Mouse (Mus musculus) CD4-positive, CD25-positive, alpha-beta regulatory T cell, adult 4 months (primary cell): ENCODE results near the gene Rps16. TPM values are rescaled to one million over a fixed set of nuclear protein-coding genes. Genes with fewer than 3 reads are reported as not detected.
"Not testable (repeated sequence)": the region's sequence is repeated elsewhere in the genome, so short reads cannot be mapped to it uniquely, and the experiment has no call there.

Source experiments
- ATAC-seq: one replicate; pipeline ENCODE4 v1.8.0; 2017
- polyA plus RNA-seq, 2 experiments: library from polyadenylated mRNA; unstranded; fragments of 100-300 nt; shearing (Covaris generic); gene quantifications; one replicate each; pipeline ENCODE4 v1.2.1; 2017

Gene Rps16
- polyA plus RNA-seq, 2 experiments from 2014 or later = 1,259 to 1,457 TPM

DNA sequence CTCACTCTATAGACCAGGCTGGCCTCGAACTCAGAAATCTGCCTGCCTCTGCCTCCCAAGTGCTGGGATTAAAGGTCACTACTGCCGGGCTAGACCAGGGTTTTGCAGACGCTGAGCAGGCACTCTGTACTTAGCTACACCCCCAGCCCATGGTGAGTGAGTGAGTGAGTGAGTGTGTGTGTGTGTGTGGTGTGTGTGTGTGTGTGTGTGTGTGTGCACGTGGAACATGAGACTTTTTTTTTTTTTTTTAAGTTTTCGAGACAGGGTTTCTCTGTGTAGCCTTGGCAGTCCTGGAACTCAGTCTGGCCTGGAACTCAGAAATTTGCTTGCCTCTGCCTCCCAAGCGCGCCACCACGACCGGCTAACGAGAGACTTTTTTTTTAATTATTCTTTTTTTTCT is 24.2 kb downstream of the Rps16 start:
- no peak for ATAC-seq

DNA sequence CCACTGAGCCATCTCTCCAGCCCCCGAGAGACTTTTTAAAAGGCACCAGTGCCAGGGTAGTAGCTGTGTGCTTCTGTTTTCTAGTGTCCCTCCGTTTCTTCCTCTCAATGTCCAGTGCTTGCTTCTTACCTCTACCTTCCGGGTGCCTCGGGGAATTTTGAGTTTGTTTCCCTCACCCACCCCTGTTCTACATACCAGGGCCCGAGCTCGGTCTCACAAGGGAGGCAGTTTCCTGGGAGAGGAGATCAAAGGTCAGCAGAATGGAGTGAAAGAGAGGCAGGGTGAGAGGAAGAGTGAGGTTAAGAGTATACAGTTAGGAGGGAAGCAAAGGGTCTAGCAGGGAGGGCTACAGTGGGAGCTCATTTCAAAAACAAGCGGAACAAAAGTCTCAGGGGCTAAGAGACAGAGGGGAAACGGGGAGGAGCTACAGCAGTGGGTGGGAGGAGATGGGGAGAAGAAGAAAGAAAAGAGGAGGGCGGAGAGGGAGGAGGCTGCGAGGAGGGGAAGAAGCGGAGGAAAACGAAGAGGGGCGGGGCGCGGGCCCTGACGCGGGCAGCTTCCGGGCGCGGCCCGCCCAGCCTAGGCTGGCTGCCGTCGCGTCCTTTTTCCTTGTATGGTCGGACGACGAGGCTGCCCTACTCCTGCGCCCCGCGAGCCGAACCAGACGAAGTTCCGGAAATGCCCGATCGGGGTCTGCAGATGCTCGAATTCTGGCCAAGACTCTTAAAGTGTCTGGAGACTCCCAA is 24.9 kb downstream of the Rps16 start:
- peak; percentile 40 for ATAC-seq

DNA sequence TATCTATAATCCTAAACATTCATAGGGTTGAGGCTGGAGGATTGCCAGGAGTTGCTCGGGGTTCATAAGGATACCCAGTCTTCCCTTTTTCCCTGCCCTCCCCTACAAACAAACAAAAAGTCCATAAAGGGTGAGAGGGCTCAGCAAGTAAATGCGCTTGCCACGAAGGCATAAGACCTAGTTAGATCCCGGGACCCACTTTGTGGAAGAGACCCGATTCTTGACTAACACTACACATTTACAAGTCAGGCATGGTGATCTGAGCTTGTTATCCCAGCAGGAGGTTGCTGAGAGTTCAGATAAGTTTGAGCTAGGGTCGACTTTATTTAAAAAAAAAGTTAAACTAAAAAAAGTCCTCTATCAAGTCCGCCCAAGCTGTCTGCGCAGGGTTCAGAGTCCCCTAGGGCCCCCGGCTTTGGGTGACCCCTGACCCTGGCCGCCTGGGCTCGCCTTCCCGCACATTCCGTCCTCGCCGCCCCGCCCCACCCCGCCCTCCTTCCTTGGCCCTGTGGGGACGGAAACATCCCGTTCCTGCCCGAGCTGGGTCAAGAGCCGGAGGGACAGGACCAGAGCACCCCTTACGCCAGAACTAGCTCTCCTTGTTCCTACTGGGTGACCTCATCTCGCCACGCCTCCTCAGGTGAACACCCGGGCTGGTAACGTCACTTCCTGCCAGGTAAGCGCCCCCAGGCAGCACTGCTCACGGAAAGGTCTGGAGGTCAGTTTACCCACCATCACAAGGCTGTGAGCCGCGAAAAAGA is 25.7 kb downstream of the Rps16 start:
- peak; percentile 6 for ATAC-seq

DNA sequence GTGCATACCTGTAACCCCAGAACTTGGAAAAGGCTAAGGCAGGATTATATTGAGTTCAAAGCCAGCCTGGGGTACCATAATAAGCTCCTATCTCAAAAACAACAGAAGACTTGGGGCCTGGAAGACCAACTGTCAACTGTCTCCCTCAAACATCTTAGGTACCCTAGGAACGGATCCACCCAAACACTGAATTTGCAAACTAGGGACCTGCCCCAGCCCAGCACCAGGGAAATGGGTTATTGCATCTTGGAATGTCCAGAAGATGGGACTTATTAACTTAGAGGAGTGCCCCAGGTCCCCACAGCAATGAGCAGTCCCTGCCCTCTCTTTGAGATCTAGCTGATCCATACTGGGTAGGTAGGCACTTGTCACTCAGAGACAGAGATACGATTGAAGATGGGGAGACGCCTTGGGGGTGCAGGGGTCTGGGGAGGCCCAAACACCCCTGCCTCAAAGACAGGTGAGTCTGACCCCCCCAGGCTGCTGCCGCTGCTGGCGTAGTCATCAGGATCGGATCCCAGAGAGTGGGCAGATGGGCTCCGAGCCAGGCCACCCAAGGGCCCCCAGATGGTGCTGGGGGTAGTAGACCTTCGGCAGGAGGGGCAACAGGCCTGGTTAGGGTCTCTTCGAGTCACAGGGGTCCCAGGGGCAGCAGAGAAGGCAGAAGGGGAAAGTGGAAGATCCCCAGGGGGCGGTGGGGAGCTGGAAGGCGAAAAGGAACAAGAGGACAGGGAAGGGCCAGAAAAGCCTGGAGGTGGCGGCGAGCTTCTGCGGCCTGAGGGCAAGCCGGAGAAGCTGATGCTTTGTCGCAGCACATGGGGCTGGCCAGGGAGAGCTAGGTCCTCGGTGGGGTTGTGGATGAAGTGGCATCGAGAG is 27.0 kb downstream of the Rps16 start:
- ATAC-seq = no peak

GRCm38 (mm10) chr7:28378066-28378690 is 27.7 kb downstream of the Rps16 start:
- ATAC-seq = no peak

GRCm38 (mm10) chr7:28378769-28379651 is 28.6 kb downstream of the Rps16 start:
- ATAC-seq = peak; percentile 26

GRCm38 (mm10) chr7:28380237-28381016 is 30.0 kb downstream of the Rps16 start, which contains the start of gene Zfp36:
Gene Zfp36 (minus strand): TSS chr7:28380253.
- ATAC-seq = no peak

GRCm38 (mm10) chr7:28381017-28381790 is 30.8 kb downstream of the Rps16 start:
- peak; percentile 49 for ATAC-seq

- peak; percentile 40 for ATAC-seq
Observed at GRCm38 (mm10) chr7:28381938-28382337, 31.5 kb downstream of the Rps16 start.

DNA sequence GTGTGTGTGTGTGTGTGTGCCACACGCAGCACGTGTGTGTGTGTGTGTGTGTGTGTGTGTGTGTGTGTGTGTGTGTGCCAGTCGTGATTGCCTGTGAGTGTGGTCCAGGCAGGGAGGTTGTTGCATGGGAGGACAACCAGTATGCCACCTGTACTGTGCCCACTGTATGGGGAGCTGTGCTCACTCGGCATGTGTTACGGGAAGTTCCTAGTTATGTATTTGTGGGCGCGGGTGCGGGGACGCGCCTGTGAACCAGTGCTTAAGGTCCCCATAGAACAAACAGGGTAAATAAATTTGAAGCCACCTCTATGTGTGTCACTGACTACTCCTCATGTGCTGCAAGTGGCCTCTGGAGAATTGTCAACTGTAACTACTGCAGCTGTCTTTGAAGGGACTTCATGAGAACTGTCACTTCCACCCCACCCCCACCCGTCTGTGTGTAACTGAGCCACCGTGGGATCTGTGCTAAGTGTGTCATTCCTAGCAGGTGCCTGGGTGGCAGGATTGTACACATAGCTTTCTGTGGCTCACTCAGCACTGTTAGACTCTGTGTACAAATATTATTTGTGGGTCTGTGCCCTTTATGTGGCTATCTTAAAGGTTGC is 32.0 kb downstream of the Rps16 start:
- ATAC-seq = peak; percentile 5

DNA sequence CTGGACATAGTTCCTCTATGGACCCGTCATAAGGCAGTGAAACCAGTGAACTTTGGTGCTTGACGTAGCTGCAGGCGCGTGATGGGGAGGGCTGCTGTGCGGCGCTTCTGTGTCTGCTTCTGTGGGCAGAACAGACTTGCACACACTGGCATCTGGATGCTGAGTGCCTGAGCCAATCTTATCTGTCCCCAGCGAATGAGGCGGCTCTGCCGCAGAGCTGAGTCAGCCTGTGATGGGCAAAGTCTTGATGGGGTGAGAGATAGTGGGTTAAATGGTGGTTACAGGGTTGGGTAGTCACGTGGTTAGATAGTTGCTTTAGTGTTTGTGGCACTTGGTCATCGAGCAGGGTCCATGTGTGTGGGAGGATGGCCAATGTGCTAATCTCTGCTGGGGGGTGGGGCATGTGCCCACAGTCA is 32.5 kb downstream of the Rps16 start:
- ATAC-seq = peak; percentile 44

DNA sequence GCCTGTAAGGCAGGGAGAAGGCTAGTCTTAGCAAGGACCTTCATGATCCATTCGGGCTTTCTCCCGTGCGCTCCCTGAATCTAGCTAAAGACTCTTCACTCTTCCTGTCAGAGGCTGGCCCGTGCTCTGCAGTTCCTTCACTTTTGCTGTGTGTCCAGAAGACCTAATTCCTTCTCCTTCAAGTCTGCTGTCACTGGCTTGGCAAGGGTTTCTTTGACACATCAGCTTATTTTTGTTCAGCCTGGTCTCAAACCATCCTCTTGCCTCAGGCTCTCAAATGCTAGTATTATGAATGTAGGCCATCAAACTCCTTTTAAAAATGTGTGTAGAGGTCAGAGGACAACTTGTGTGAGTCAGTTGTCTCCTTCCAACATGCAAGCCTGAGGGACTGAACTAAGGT is 33.2 kb downstream of the Rps16 start:
- ATAC-seq = no peak

DNA sequence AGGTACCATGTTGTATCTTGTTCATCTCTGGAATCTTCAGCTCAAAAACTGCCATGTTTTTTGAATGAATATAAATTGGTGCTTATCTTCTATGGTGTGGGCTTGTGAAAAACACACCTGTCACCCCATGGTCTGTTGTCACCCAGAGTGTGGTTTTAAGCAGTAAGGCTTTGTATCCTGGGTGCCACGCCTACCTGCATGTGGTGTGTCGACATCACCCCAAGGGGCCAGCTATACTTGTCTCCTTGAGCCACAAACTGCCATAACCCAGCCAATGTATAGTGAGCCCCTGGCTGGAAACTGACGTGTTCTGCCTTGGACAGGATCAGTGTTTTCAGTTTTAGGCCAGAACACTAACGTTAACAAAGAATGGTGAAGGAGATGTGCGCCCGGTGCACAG is 33.7 kb downstream of the Rps16 start:
- ATAC-seq = no peak

DNA sequence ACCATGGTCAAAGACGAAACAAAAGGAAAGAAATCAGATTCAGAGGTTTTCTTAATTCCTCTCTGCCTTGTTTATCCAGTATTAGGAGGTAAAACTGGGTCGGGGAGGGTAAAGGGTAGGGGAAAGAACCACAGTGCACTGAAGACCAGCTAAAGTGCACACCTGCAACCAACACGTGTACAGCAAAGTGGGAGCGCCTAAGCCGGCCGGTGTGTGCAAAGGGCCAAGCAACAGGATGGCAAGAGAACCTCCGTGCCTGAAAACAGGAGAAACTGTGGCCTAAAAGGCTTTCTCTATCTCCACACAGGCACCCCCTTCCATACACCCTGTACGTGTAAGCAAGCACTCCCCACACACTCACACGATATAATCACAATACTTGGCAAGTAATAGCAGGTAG is 34.7 kb downstream of the Rps16 start:
- no peak for ATAC-seq

GRCm38 (mm10) chr7:28386007-28386406 is 35.6 kb downstream of the Rps16 start:
- no peak for ATAC-seq

- ATAC-seq = peak; percentile 6
Observed at GRCm38 (mm10) chr7:28386462-28386861, 36.0 kb downstream of the Rps16 start.

GRCm38 (mm10) chr7:28386877-28387276 is 36.4 kb downstream of the Rps16 start:
- not testable (repeated sequence) for ATAC-seq

GRCm38 (mm10) chr7:28387384-28387783 is 36.9 kb downstream of the Rps16 start:
- not testable (repeated sequence) for ATAC-seq

- ATAC-seq = no peak
Observed at GRCm38 (mm10) chr7:28390331-28390730, 39.9 kb downstream of the Rps16 start.
